ENCODE assay signal across 8 mouse cellular contexts in genomic region chr6:90434687-90435086, GRCm38 (mm10). TPM values are rescaled to one million over a fixed set of nuclear protein-coding genes. Genes with fewer than 3 reads are reported as not detected.
DNase-seq lines count a peak whose midpoint lies in the region; ATAC-seq lines count a peak whose summit lies in the region.
"Had no signal": no experiment of that assay in that cellular context is flagged by ENCODE, and none has a peak within 500 bp of the region (broad histone marks: within the 10 kb centered on the region; RNA-seq: fewer than 3 reads in every experiment).

No protein-coding gene starts in this region.

- H3K4me3 ChIP-seq in limb, embryonic 13.5 days: no peak overlapping the region
- no peak overlapping the region for H3K4me3 ChIP-seq in limb, embryonic 10.5 days
- no peak overlapping the region for H3K4me3 ChIP-seq in forebrain, embryonic 14.5 days (ENCODE audit: low read depth, low read length)
- no peak overlapping the region for H3K4me3 ChIP-seq in intestine, embryonic 16.5 days (ENCODE audit: low read length)
- H3K4me3 ChIP-seq in neural tube, embryonic 13.5 days: no peak overlapping the region
- H3K4me3 ChIP-seq: limb, embryonic 12.5 days had no signal

- DNase-seq in limb, embryonic 10.5 days (ENCODE audit: low spot score): no peak
- no peak for DNase-seq in forebrain, embryonic 14.5 days (ENCODE audit: low spot score)
- DNase-seq in thymus, postnatal 25 days: no peak
- no peak for DNase-seq in ovary, postnatal 14 days (ENCODE audit: low spot score)

- H3K36me3 ChIP-seq in limb, embryonic 13.5 days: no peaks in the 10 kb centered on the region
- H3K36me3 ChIP-seq in limb, embryonic 10.5 days: no peaks in the 10 kb centered on the region
- H3K36me3 ChIP-seq in forebrain, embryonic 14.5 days (ENCODE audit: control insufficient read depth, insufficient read depth, low read length): no peaks in the 10 kb centered on the region
- no peaks in the 10 kb centered on the region for H3K36me3 ChIP-seq in intestine, embryonic 16.5 days (ENCODE audit: control insufficient read depth, insufficient read depth, low read length)
- no peaks in the 10 kb centered on the region for H3K36me3 ChIP-seq in neural tube, embryonic 13.5 days
- H3K36me3 ChIP-seq: limb, embryonic 12.5 days had no signal

- WGBS in limb, embryonic 13.5 days: 61% methylated on average over 3 of the region's 3 CpGs
- 68% methylated on average over 3 of the region's 3 CpGs for WGBS in limb, embryonic 10.5 days
- WGBS in forebrain, embryonic 14.5 days: 69% methylated on average over 3 of the region's 3 CpGs
- 75% methylated on average over 3 of the region's 3 CpGs for WGBS in intestine, embryonic 16.5 days
- 71% methylated on average over 3 of the region's 3 CpGs for WGBS in neural tube, embryonic 13.5 days

- H3K4me2 ChIP-seq in limb, embryonic 13.5 days (replicated peaks): no peak overlapping the region
- no peak overlapping the region for H3K4me2 ChIP-seq in forebrain, embryonic 14.5 days (ENCODE audit: low read length)
- no peak overlapping the region for H3K4me2 ChIP-seq in intestine, embryonic 16.5 days (ENCODE audit: low read depth, low read length)
- H3K4me2 ChIP-seq in neural tube, embryonic 13.5 days: no peak overlapping the region
- H3K4me2 ChIP-seq: limb, embryonic 12.5 days had no signal

- H3K27ac ChIP-seq in limb, embryonic 13.5 days: no peak overlapping the region
- H3K27ac ChIP-seq in limb, embryonic 10.5 days: no peak overlapping the region
- H3K27ac ChIP-seq in forebrain, embryonic 14.5 days (ENCODE audit: low read depth, low read length): no peak overlapping the region
- no peak overlapping the region for H3K27ac ChIP-seq in intestine, embryonic 16.5 days (ENCODE audit: low read length)
- H3K27ac ChIP-seq in neural tube, embryonic 13.5 days (replicated peaks): no peak overlapping the region
- H3K27ac ChIP-seq: limb, embryonic 12.5 days had no signal

- no peak overlapping the region for H3K9ac ChIP-seq in limb, embryonic 13.5 days
- no peak overlapping the region for H3K9ac ChIP-seq in forebrain, embryonic 14.5 days (ENCODE audit: low read length)
- H3K9ac ChIP-seq in intestine, embryonic 16.5 days (ENCODE audit: low read depth, low read length): no peak overlapping the region
- no peak overlapping the region; the same call in 1 of the 2 replicates for H3K9ac ChIP-seq in neural tube, embryonic 13.5 days
- H3K9ac ChIP-seq: limb, embryonic 12.5 days had no signal

- H3K27me3 ChIP-seq in limb, embryonic 13.5 days: no peaks in the 10 kb centered on the region
- 0 out of 2 replicates have a peak, but pooled peaks cover 4% of the 10 kb centered on the region for H3K27me3 ChIP-seq in limb, embryonic 10.5 days (ENCODE audit: low read depth, poor library complexity, severe bottlenecking)
- no peaks in the 10 kb centered on the region for H3K27me3 ChIP-seq in forebrain, embryonic 14.5 days (replicated peaks; ENCODE audit: control insufficient read depth, insufficient read depth, low read length)
- H3K27me3 ChIP-seq in intestine, embryonic 16.5 days (replicated peaks; ENCODE audit: control insufficient read depth, insufficient read depth, low read length): no peaks in the 10 kb centered on the region
- H3K27me3 ChIP-seq in neural tube, embryonic 13.5 days: 0 out of 2 replicates have a peak, but pooled peaks cover 5% of the 10 kb centered on the region

- no peaks in the 10 kb centered on the region for H3K4me1 ChIP-seq in limb, embryonic 13.5 days
- H3K4me1 ChIP-seq in limb, embryonic 10.5 days: no peaks in the 10 kb centered on the region
- no peaks in the 10 kb centered on the region for H3K4me1 ChIP-seq in forebrain, embryonic 14.5 days (ENCODE audit: control insufficient read depth, insufficient read depth, low read length)
- no peaks in the 10 kb centered on the region for H3K4me1 ChIP-seq in intestine, embryonic 16.5 days (ENCODE audit: control insufficient read depth, insufficient read depth, low read length)
- H3K4me1 ChIP-seq in neural tube, embryonic 13.5 days (replicated peaks): 0 out of 2 replicates have a peak, but pooled peaks cover 5% of the 10 kb centered on the region
- H3K4me1 ChIP-seq: limb, embryonic 12.5 days had no signal

- ATAC-seq in limb, embryonic 13.5 days (ENCODE audit: low FRiP score, low read depth): 0 out of 2 replicates have a peak, but pooled peaks have one; percentile 44
- ATAC-seq in forebrain, embryonic 14.5 days: peak; percentile 48
- peak; percentile 62 for ATAC-seq in intestine, embryonic 16.5 days
- ATAC-seq in neural tube, embryonic 13.5 days (ENCODE audit: low read depth): peak; percentile 29; the same call in 1 of the 2 replicates

- H3K9me3 ChIP-seq in limb, embryonic 13.5 days: peaks cover 5% of the 10 kb centered on the region; the same call in 1 of the 2 replicates
- no peaks in the 10 kb centered on the region for H3K9me3 ChIP-seq in limb, embryonic 10.5 days (replicated peaks)
- no peaks in the 10 kb centered on the region for H3K9me3 ChIP-seq in forebrain, embryonic 14.5 days (replicated peaks; ENCODE audit: control insufficient read depth, low read length)
- H3K9me3 ChIP-seq in intestine, embryonic 16.5 days (ENCODE audit: control insufficient read depth, low read length): no peaks in the 10 kb centered on the region
- no peaks in the 10 kb centered on the region for H3K9me3 ChIP-seq in neural tube, embryonic 13.5 days
- H3K9me3 ChIP-seq: limb, embryonic 12.5 days had no signal

RNA-seq across cellular contexts. Expression of gene Cfap100, which starts 6.1 kb away (rescaled TPM):
- 0.37 and 0.59 TPM in 2 replicates for polyA plus RNA-seq in limb, embryonic 13.5 days (2015; fragmentation: Nextera tagmentation; extraction: Ambion mirVana)
- 0.30 and 0.64 TPM in 2 replicates for polyA plus RNA-seq in limb, embryonic 10.5 days (2016; fragmentation: Nextera tagmentation; extraction: Ambion mirVana)
- polyA plus RNA-seq in forebrain, embryonic 14.5 days (2014; fragmentation: Nextera tagmentation; extraction: Ambion mirVana): 3.0 and 3.1 TPM in 2 replicates
- polyA plus RNA-seq in intestine, embryonic 16.5 days (2015; fragmentation: Nextera tagmentation; extraction: Ambion mirVana): 0.27 and 0.32 TPM in 2 replicates
- 4.1 and 6.6 TPM in 2 replicates for polyA plus RNA-seq in neural tube, embryonic 13.5 days (2015; fragmentation: Nextera tagmentation; extraction: Ambion mirVana)

RNA-seq across cellular contexts. Expression of gene Klf15, which starts 27.7 kb away (rescaled TPM):
- polyA plus RNA-seq in limb, embryonic 13.5 days (2015; fragmentation: Nextera tagmentation; extraction: Ambion mirVana): 5.0 and 5.1 TPM in 2 replicates
- polyA plus RNA-seq in limb, embryonic 10.5 days (2016; fragmentation: Nextera tagmentation; extraction: Ambion mirVana): 4.3 and 7.5 TPM in 2 replicates
- polyA plus RNA-seq in forebrain, embryonic 14.5 days (2014; fragmentation: Nextera tagmentation; extraction: Ambion mirVana): 10.3 and 12.0 TPM in 2 replicates
- 5.9 and 6.3 TPM in 2 replicates for polyA plus RNA-seq in intestine, embryonic 16.5 days (2015; fragmentation: Nextera tagmentation; extraction: Ambion mirVana)
- polyA plus RNA-seq in neural tube, embryonic 13.5 days (2015; fragmentation: Nextera tagmentation; extraction: Ambion mirVana): 12.3 and 13.9 TPM in 2 replicates

RNA-seq across cellular contexts. Expression of gene Aldh1l1, which starts 51.5 kb away (rescaled TPM):
- 2.0 and 2.4 TPM in 2 replicates for polyA plus RNA-seq in limb, embryonic 13.5 days (2015; fragmentation: Nextera tagmentation; extraction: Ambion mirVana)
- polyA plus RNA-seq in limb, embryonic 10.5 days (2016; fragmentation: Nextera tagmentation; extraction: Ambion mirVana): 1.6 and 1.7 TPM in 2 replicates
- polyA plus RNA-seq in forebrain, embryonic 14.5 days (2014; fragmentation: Nextera tagmentation; extraction: Ambion mirVana): 15.8 and 24.1 TPM in 2 replicates
- 27.4 and 32.7 TPM in 2 replicates for polyA plus RNA-seq in intestine, embryonic 16.5 days (2015; fragmentation: Nextera tagmentation; extraction: Ambion mirVana)
- 38.3 and 38.6 TPM in 2 replicates for polyA plus RNA-seq in neural tube, embryonic 13.5 days (2015; fragmentation: Nextera tagmentation; extraction: Ambion mirVana)
